Mouse (Mus musculus) cerebellum, postnatal 14 days (tissue): ENCODE measurements at regions not wholly inside any gene's neighbourhood (a gene's known extent, or its start where the extent isn't known, plus 50 kb on each side); places are given as distances from the start of the nearest gene placed in this dataset.
A peak's percentile ranks its signal among the peaks of the same experiment; 100 is the strongest.

Experiments
- DNase-seq, 2 experiments: peaks; one replicate each; pipeline ENCODE4 v3.0.0; 2021; ENCODE audit warnings: mixed read lengths in 2 of 2

DNA sequence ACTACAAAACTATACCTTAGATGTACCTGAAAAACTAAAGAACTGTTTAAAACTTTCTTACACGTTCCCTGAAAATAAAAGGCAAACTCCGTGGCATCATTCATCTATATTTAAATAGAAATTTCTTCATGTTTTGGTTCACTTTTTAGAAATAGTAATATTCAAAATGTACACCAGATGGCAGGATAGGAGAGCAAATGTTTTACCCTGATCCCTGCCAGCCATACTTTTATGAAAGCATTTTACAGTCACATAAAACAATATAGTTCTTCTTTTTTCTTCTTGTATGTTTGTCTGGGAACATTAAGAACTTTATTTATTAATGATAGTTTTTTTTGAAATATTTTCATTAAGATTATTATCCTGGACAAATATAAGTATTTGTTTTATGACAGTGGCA lies 68.5 kb downstream of the 4921530L21Rik start:
- DNase-seq, result peak in 1 of 2 experiments; percentile 12

DNA sequence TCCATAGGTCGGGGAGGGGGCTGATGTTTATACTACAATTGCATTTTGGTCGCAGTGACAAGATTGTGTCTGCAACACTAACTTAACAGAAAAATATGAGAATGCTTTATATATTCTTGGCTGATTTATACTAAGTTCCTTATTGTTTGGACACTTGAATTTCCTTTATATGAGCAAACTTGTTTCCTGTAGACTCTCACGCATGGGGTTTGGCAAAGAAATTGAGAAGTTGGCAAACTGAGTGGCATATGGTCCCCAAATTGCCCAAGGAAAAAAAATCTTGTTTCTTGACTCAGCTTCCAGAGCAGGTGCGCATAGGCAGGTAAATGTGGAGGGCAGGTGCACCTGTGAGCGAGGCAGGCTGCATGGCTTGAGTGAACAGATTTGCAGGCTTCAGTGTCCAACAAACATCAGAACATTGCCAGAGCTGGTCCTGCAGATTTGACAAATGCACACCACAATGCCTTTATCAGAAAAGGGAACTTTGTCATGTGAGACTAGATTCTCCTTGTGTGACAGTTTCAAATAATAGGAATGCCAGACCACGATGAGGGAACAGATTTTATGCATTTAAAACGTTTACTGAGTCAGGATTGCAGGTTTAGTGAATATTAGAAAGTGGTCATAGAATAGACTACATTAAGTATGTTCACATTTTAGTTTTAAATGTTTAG lies 75.1 kb downstream of the 4921530L21Rik start:
- DNase-seq, result peak; percentile 14 to 36

GRCm38 (mm10) chr14:95984021-95984420 lies 103.0 kb downstream of the 4921530L21Rik start:
- peak; percentile 8 to 16 for DNase-seq

DNA sequence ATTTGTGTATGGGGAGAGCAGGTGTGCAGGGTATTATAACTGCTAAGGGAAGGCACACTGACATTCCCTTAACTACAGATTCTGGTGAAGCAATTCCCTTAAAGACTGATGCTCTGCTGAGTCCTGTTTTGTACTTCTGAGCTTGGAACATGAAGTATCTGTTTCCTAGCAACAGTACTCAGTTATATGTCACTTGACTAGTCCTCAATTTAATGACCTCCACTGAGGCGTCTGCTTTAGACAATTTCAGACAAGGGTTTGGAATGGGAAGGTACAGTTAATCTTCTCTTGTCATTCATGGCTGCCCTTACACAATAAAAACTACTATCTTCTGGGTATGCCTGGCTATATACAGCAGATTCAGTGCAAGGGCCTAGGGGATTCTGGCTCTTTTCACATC lies 117.3 kb downstream of the 4921530L21Rik start:
- no peak for DNase-seq

DNA sequence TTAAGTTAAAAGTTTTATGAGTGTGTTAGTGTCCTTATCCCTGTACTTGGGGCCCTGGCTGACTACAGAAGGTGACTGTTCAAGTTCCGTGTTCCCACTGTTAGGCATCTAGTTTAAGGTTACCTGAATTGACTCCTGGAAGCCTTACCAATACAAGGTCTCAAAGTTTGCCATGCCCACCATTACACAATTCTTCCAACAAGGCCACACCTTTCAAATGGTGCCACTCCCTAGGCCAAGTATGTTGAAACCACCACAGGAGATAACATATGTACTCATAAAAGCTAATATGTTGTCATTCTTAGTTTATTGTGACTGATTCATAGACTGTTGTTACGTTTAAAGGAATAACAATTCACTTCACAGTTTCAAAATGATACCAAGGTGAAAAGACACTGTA lies 140.6 kb downstream of the 4921530L21Rik start:
- no peak for DNase-seq
